Comparison of ENCODE assay signal across 21 mouse cellular contexts in genomic region chr10:126473050-126473719, GRCm38 (mm10).
DNase-seq lines count a peak whose midpoint lies in the region; ATAC-seq and TF ChIP-seq lines count a peak whose summit lies in the region.
"Had no signal": no experiment of that assay in that cellular context is flagged by ENCODE, and none has a peak within 500 bp of the region (broad histone marks: within the 10 kb centered on the region; RNA-seq: fewer than 3 reads in every experiment).

No protein-coding gene starts in this region.

- no peak for TF ChIP-seq POLR2A in kidney, adult 2 months (IDR thresholded peaks at IDR 0.05; ENCODE audit: low read depth, low read length)

- H3K9ac ChIP-seq in kidney, postnatal 0 days (ENCODE audit: low read depth, low read length), result no peak overlapping the region
- H3K9ac ChIP-seq in intestine, postnatal 0 days (ENCODE audit: low read depth, low read length), result no peak overlapping the region
- H3K9ac ChIP-seq: forebrain, postnatal 0 days; hindbrain, embryonic 12.5 days had no signal

- no peak overlapping the region for H3K4me3 ChIP-seq in kidney, adult 2 months (ENCODE audit: insufficient read depth, low read depth, low read length)
- no peak overlapping the region for H3K4me3 ChIP-seq in kidney, postnatal 0 days (replicated peaks; ENCODE audit: low read depth, low read length)
- no peak overlapping the region for H3K4me3 ChIP-seq in intestine, postnatal 0 days (ENCODE audit: low read depth, low read length)
- H3K4me3 ChIP-seq: gastrocnemius, adult 2 months; hindbrain, embryonic 12.5 days had no signal

- peak; percentile 63 for DNase-seq in kidney, adult 2 months
- peak; percentile 50 for DNase-seq in kidney, adult 9 months
- DNase-seq in kidney, postnatal 0 days (ENCODE audit: low spot score), result no peak
- peak; percentile 10 to 25 for DNase-seq in kidney, postnatal 36 days
- no peak for DNase-seq in right cerebral cortex, adult 18-20 months
- DNase-seq in adipocyte (ENCODE audit: low spot score), result no peak
- DNase-seq in layer of hippocampus, adult 18-20 months (ENCODE audit: low spot score in 2 of 2), result no peak
- DNase-seq: adrenal gland, adult 8-10 months; adrenal gland, postnatal 25 days; cerebellum, adult 18-20 months; cerebellum, adult 9-10 months; cerebellum, postnatal 14 days; forebrain, postnatal 0 days; gastrocnemius, adult 2 months; gastrocnemius, postnatal 14 days; heart, adult 11 months had no signal

- H3K27ac ChIP-seq in kidney, adult 2 months (ENCODE audit: insufficient read depth, low read depth, low read length), result no peak overlapping the region
- H3K27ac ChIP-seq in kidney, postnatal 0 days, result no peak overlapping the region
- H3K27ac ChIP-seq in intestine, postnatal 0 days (ENCODE audit: low read depth, low read length), result no peak overlapping the region
- H3K27ac ChIP-seq: gastrocnemius, adult 2 months; hindbrain, embryonic 12.5 days had no signal

- no peaks in the 10 kb centered on the region for H3K9me3 ChIP-seq in kidney, postnatal 0 days (replicated peaks; ENCODE audit: low read length)
- no peaks in the 10 kb centered on the region for H3K9me3 ChIP-seq in intestine, postnatal 0 days (ENCODE audit: control insufficient read depth)
- H3K9me3 ChIP-seq: hindbrain, embryonic 12.5 days had no signal

- ATAC-seq in kidney, postnatal 0 days (replicated peaks; ENCODE audit: low FRiP score, low read depth), result peak; percentile 81
- no peak for ATAC-seq in intestine, postnatal 0 days
- ATAC-seq: CD4-positive, CD25-positive, alpha-beta regulatory T cell, adult 4 months; forebrain, embryonic 14.5 days; forebrain, postnatal 0 days had no signal

- H3K4me2 ChIP-seq in kidney, postnatal 0 days (ENCODE audit: low read length), result no peak overlapping the region
- H3K4me2 ChIP-seq in intestine, postnatal 0 days (replicated peaks; ENCODE audit: low read depth), result no peak overlapping the region
- H3K4me2 ChIP-seq: heart, embryonic 11.5 days; hindbrain, embryonic 12.5 days had no signal

- H3K27me3 ChIP-seq in kidney, adult 2 months (replicated peaks; ENCODE audit: control insufficient read depth, insufficient read depth, low read length), result no peaks in the 10 kb centered on the region
- no peaks in the 10 kb centered on the region for H3K27me3 ChIP-seq in kidney, postnatal 0 days (ENCODE audit: insufficient read depth, low read length)
- H3K27me3 ChIP-seq in intestine, postnatal 0 days (replicated peaks; ENCODE audit: control insufficient read depth, insufficient read depth, low read length), result no peaks in the 10 kb centered on the region
- H3K27me3 ChIP-seq: hindbrain, embryonic 12.5 days had no signal

- 32% methylated on average over 6 of the region's 6 CpGs for WGBS in kidney, adult 2 months
- WGBS in kidney, postnatal 0 days, result 38% methylated on average over 6 of the region's 6 CpGs
- 38% methylated on average over 6 of the region's 6 CpGs for WGBS in intestine, postnatal 0 days

- no peak for TF ChIP-seq CTCF in kidney, adult 2 months (conservative IDR thresholded peaks at IDR 0.05; ENCODE audit: insufficient read depth, insufficient read length, low read depth, low read length)
- TF ChIP-seq CTCF in kidney, postnatal 0 days (IDR thresholded peaks at IDR 0.05; ENCODE audit: low read depth), result no peak
- no peak for TF ChIP-seq CTCF in intestine, postnatal 0 days (IDR thresholded peaks at IDR 0.05; ENCODE audit: low read depth)

- H3K36me3 ChIP-seq in kidney, adult 2 months (ENCODE audit: control insufficient read depth, insufficient read depth, low read length), result no peaks in the 10 kb centered on the region
- no peaks in the 10 kb centered on the region for H3K36me3 ChIP-seq in kidney, postnatal 0 days (ENCODE audit: insufficient read depth, low read length)
- H3K36me3 ChIP-seq in intestine, postnatal 0 days (ENCODE audit: control insufficient read depth, insufficient read depth), result no peaks in the 10 kb centered on the region
- H3K36me3 ChIP-seq: hindbrain, embryonic 12.5 days had no signal

- peaks cover 15% of the 10 kb centered on the region for H3K4me1 ChIP-seq in kidney, adult 2 months (ENCODE audit: control insufficient read depth, insufficient read depth, low read length)
- no peaks in the 10 kb centered on the region for H3K4me1 ChIP-seq in kidney, postnatal 0 days (replicated peaks; ENCODE audit: insufficient read depth, low read length)
- H3K4me1 ChIP-seq in intestine, postnatal 0 days (replicated peaks; ENCODE audit: control insufficient read depth, insufficient read depth, low read length), result no peaks in the 10 kb centered on the region
- H3K4me1 ChIP-seq: hindbrain, embryonic 12.5 days had no signal

Comparison
In these comparisons a context has a peak if more than half of its experiments do, and no peak if none do; other contexts are left out.
1. DNase-seq: peak in kidney, adult 2 months (single experiment), kidney, adult 9 months (single experiment) and kidney, postnatal 36 days (2 of 2); none in kidney, postnatal 0 days (single experiment), right cerebral cortex, adult 18-20 months (single experiment), adipocyte (single experiment) and layer of hippocampus, adult 18-20 months (0 of 2).